Mouse (Mus musculus) olfactory bulb, adult 2 months (tissue): ENCODE measurements at regions not wholly inside any gene's neighbourhood (a gene's known extent, or its start where the extent isn't known, plus 50 kb on each side); places are given as distances from the start of the nearest gene placed in this dataset.

Experiments used
- CTCF ChIP-seq: fragments of 200-500 bp; IDR thresholded peaks from 2 replicates; pipeline ENCODE4 v1.5.1; 2012; ENCODE audit warnings: low read depth, mild to moderate bottlenecking, low read length, moderate library complexity; ENCODE audit not compliant: insufficient read depth
- POLR2A ChIP-seq: fragments of 200-500 bp; IDR thresholded peaks from 2 replicates; pipeline ENCODE4 v1.6.1; 2012; ENCODE audit warnings: mild to moderate bottlenecking, low read depth, low read length, moderate library complexity; ENCODE audit not compliant: insufficient read depth

- TF ChIP-seq POLR2A = no peak
- no peak for TF ChIP-seq CTCF
These were observed 241.1 kb upstream of the Slc24a2 start for GRCm38 (mm10) chr4:87471385-87471784.
